Mouse (Mus musculus) central nervous system, embryonic 18 days (tissue): ENCODE measurements around the gene Csf2rb2. TPM values are rescaled to one million over a fixed set of nuclear protein-coding genes. Genes with fewer than 3 reads are reported as not detected.

Experiments
- polyA plus RNA-seq: library from polyadenylated mRNA; depleted of rRNA; stranded (reverse); fragments of >200 nt; gene quantifications from 2 replicates; pipeline ENCODE4 v1.2.3, GENCODE M21; 2012; rRNA removed

Csf2rb2 gene
- 0.47 and 0.49 TPM in 2 replicates for polyA plus RNA-seq

DNA sequence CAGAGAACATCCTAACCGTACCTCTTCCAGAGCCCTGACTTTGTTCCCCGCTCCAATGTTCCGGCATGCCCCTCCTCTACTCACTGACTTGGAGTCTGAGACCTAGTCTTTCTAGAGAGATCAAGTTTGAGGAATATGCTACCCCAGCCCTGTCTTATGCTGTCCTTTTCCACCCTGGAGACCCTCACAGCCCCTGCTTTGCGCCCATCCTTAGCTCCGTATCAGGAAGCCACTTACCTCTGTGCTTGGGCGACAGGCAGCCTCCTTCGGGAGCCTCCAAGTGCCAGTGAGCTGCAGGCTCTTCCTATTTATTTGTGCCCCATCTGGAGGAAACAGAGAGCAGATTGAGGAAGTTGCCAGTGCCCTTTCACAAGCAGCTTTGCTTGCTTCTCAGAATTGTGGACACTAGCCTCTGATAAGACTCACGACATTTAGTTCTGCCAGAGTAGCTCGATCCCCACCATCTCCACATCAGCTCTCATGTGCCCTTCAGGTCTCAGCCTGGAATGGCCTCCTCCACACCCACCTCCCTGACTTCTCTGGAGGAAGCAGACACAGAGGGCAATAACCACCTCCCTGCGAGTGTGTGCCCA, at the start of gene Csf2rb2:
TSS of gene Csf2rb2 (minus strand) at position 381 of the 593 bp plus-strand sequence.

DNA sequence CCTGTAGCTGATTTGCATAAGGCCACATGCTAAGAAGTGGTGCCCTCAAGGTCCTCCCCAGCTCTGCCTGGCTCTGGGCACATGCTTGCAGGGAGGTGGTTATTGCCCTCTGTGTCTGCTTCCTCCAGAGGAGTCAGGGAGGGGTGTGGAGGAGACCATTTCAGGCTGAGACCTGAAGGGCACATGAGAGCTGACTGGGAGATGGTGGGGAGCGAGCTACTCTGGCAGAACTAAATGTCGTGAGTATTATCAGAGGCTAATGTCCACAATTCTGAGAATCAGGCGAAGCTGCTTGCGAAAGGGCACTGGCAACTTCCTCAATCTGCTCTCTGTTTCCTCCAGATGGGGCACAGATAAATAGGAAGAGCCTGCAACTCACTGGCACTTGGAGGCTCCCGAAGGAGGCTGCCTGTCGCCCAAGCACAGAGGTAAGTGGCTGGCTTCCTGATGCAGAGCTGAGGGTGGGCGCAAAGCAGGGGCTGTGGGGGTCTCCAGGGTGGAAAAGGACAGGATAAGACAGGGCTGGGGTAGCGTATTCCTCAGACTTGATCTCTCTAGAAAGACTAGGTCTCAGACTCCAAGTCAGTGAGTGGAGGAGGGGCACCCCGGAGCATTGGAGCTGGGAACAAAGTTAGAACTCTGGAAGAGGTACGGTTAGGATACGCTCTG, 20.3 kb upstream of the Csf2rb2 start, which contains the start of gene Csf2rb:
TSS of gene Csf2rb (plus strand) at position 82 of the 669 bp plus-strand sequence.

GRCm38 (mm10) chr15:78244695-78245492, 60.6 kb downstream of the Csf2rb2 start, which contains the start of gene Ncf4:
Ncf4 (plus strand) TSS chr15:78244801.

Other genes with a start within 250 kb of the Csf2rb2 start
- 11.2 and 13.3 TPM in 2 replicates for gene Cacng2, start 185.7 kb downstream of the Csf2rb2 start, polyA plus RNA-seq
- gene Ift27, start 131.6 kb downstream of the Csf2rb2 start, polyA plus RNA-seq, result 54.5 and 56.5 TPM in 2 replicates
- 0.97 and 3.4 TPM in 2 replicates for gene Pvalb, start 99.3 kb downstream of the Csf2rb2 start, polyA plus RNA-seq
- gene Ncf4, start 60.9 kb downstream of the Csf2rb2 start, polyA plus RNA-seq, result 0.67 and 1.1 TPM in 2 replicates
- 0.49 and 0.58 TPM in 2 replicates for gene Csf2rb, start 20.0 kb upstream of the Csf2rb2 start, polyA plus RNA-seq
- 0.05 and 0.14 TPM in 2 replicates for gene Tex33, start 90.2 kb upstream of the Csf2rb2 start, polyA plus RNA-seq
- gene Tst, start 100.2 kb upstream of the Csf2rb2 start, polyA plus RNA-seq, result 25.6 and 30.7 TPM in 2 replicates
- gene Mpst, start 100.7 kb upstream of the Csf2rb2 start, polyA plus RNA-seq, result 93.0 and 95.7 TPM in 2 replicates
- 260 and 297 TPM in 2 replicates for gene Kctd17, start 122.8 kb upstream of the Csf2rb2 start, polyA plus RNA-seq
- gene Tmprss6, start 162.9 kb upstream of the Csf2rb2 start, polyA plus RNA-seq, result 0.04 and 0.13 TPM in 2 replicates
- gene Il2rb, start 189.6 kb upstream of the Csf2rb2 start, polyA plus RNA-seq, result 0.11 and 0.17 TPM in 2 replicates
- 13.1 and 15.5 TPM in 2 replicates for gene C1qtnf6, start 225.7 kb upstream of the Csf2rb2 start, polyA plus RNA-seq
- gene Sstr3, start 239.0 kb upstream of the Csf2rb2 start, polyA plus RNA-seq, result 1.1 and 2.5 TPM in 2 replicates